Mouse (Mus musculus) embryonic fibroblast, embryonic 13.5 days (primary cell): ENCODE data around the gene Ppp1r16b.

Experiments used
- CTCF ChIP-seq: IDR thresholded peaks from 2 replicates; pipeline ENCODE4 v1.5.1; 2011; ENCODE audit warnings: mild to moderate bottlenecking, control low read depth, low read length, moderate library complexity, borderline replicate concordance; ENCODE audit not compliant: insufficient read depth
- POLR2A ChIP-seq: IDR thresholded peaks from 2 replicates; pipeline ENCODE4 v1.6.1; 2011; ENCODE audit warnings: low read depth, mild to moderate bottlenecking, control low read depth, low read length, moderate library complexity

DNA sequence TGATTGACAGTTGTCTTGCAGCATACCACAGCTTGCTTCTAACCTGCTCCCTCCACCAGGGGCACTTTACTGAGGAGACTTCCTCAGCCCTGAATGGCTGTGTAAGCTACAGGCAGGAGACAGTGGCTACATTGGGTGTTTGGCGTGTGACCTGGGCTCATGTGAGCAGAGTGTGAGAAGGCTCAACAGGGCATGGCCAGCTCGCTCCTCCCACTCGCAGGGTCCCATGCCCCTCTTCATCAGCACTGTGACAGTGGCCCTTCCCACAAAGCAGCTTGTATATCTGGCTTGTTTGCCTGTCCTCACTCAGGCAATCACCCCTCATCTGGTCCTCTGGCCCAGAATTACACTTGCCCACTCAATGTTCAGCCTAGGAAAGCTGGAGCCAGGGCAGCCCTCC lies 73.9 kb downstream of the Ppp1r16b start:
- TF ChIP-seq POLR2A = no peak
- TF ChIP-seq CTCF = no peak
